Mouse (Mus musculus): ENCODE results near the gene Nol9.
A peak's percentile ranks its signal among the peaks of the same experiment; 100 is the strongest.

The Nol9 gene

DNA sequence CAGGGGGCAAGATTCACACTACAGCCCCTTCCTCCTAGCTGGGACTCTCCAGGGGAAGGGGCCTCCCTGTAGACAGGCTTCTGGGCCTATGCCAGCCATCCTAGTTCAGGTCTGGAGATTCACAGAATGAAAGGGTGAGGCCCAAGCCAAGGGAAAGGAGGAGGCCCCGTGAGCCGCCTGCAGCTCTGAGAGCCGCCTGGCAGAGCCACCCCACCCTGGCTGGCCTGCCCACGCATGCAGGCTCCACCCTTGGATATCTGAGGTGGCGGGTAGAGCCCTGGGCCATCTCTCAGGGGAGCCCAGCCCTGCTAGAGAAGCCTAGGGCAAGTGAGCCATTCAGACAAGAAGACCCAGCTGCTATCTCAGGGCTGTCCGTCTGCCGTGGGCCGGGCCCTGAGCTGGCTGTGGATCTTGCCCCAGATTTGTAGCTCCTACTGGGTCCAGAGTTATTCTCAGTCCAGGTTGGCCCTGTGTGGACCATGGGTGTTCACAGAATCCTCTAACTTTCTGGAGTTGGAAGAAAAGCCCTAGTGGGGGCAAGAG is 53.7 kb downstream of the Nol9 start:
- DNase-seq (ENCODE audit: low read depth, low spot score), result no peak

DNA sequence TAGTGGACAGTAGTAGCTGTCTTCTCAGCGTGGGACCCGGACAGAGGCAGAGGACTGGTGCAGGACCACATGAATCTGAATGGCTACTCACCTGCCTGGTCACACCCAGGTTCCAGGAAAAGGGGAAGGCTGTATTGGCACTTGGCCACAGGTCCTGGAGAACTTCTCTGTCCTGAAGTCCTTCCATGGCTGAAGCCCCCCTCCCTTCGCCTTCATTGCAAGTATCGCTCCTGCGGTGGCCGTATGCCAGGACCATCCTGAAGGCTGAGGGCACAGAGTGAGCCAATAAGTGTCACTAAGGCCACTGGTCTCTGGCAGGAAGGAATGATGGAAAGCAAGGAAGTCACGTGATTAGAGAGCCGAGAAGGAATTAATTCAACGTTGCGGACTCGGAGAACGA is 55.1 kb downstream of the Nol9 start:
- no peak for DNase-seq (ENCODE audit: low read depth, low spot score)

DNA sequence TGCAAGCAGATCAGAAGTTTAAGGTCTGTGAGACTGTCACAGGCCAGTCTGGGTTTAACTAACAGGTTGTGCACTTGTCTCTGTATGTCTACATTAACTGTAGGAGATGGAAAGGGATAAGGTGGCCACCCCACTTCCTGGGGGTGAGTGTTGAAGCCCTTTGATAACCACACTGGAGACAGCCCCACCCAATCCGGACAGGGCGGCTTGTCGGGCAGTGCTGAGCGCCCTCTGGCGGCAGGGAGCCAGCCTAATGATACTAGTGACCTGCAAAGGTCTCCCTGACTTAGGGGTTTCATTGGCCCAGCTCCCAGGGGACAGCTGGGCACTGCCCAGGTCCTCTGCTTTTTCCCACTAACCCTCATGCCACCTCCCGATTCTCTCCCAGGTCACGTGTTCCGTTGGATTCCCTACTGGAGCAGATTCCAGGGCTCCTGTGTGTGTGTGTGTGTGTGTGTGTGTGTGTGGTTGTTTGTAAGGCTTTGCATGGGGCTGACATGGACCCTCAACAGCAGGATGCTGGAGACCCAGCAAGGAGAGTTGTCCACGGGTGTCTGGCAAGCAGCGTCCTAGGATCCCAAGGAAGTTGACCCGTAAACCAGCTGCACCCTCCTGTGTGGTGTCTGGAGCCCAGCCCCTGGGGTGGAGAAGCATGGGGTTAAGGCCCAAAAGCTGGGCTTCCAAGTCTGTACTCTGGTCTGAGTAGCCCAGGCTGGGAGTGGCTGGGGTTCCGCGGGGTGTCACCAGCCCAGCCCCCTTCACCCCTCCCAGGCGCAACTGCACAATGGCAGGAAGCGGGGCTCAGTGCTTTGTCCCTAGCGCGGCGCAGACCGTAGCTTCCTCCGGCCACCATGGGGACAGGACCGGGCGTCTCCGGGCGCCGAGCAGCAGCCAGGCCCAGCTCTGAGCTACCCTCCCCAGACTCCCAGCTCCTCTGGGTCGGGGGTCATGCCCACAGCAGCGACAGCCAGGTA is 57.1 kb downstream of the Nol9 start:
- peak; percentile 89 for DNase-seq (ENCODE audit: low read depth, low spot score)

- DNase-seq (ENCODE audit: low read depth, low spot score), result no peak
These were observed 57.8 kb downstream of the Nol9 start for GRCm38 (mm10) chr4:152096927-152097326.

DNA sequence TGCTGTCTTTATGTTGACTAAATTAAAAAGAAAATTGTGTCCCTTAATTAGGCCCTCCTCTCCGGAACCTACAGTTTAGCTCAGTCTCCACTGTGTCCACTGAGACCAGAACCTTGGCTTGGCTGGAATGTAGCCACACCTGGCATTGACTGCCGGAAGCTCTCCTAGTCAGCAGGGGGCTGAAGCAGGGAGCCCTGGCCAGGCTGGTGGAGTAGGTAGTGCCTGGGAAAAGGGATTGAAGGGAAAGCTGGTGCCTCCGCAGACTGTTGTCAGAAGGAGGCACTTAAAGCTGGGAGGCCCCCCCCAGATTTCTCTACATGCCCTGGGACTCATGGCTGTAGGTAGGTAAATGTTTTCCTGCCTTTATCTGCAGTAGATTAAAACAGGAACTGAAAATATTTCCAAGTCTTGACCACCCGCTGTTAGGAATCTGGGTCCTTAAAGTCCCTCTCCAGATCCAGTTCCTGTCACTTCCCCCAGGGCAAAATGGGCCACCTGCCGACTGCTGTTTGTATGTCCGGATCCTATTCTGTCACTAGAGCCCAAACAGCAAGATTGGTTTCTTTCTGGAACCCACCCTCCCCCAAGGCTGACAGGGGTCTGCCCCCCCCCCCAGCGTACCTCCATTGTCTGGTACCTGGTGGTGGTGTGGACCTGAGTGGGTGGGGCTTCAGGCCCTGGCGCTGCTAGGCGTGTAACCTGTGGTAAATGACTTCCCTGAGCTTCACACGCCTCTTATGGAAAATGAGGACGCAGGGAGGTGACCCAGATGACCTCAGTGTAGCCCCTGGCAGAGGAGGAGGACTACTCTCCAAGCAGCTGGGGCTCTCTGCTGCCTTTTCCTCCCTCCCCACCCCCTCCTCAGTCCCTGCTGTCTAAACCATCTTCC is 59.0 kb downstream of the Nol9 start:
- DNase-seq (ENCODE audit: low read depth, low spot score), result no peak

GRCm38 (mm10) chr4:152100541-152100940 is 61.4 kb downstream of the Nol9 start:
- DNase-seq (ENCODE audit: low read depth, low spot score), result no peak

DNA sequence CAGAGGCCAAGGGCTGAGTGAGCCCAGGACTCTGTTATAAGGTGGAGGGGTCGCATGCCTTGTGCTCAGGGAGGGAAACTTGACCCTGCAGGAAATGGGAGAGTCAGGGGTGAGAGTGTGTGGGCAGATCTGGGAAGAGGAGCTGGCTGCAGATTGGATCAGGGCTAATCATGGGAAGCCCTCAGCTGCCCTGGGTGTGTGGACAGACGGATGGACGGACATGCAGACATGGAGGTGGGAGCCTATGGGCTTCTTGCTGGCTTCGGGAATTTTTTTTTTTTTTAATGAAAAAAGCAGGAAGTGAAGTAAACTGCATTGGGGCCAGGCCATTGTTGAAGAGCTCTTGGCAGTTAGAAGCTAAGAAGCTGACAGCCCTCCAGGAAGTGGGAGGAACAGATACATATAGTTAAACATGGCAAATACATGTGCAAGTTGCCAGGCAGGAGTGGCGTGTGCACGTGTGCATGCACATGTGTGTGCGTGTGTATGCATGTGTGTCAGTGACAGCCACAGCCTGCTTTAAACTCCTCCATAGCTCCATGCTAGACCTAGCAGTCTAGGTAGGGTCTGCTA is 62.0 kb downstream of the Nol9 start:
- DNase-seq (ENCODE audit: low read depth, low spot score), result no peak

DNA sequence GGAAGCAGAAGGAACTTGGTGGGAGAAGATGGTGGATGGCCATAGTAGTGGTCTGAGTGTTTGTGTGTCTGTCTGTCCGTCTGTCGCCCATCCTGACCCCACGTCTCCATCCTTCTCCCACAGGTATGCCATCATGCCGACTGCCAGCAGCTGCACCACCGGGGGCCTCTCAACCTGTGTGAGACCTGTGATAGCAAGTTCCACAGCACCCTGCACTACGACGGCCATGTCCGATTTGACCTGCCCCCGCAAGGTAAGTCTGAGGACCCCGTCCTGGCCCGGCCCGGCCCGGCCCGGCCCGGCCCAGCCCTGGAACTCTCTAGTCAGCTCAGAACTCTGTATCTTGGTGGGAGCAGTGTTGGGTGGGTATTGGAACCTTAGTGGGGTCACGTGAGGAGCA is 62.8 kb downstream of the Nol9 start:
- DNase-seq (ENCODE audit: low read depth, low spot score), result no peak

DNA sequence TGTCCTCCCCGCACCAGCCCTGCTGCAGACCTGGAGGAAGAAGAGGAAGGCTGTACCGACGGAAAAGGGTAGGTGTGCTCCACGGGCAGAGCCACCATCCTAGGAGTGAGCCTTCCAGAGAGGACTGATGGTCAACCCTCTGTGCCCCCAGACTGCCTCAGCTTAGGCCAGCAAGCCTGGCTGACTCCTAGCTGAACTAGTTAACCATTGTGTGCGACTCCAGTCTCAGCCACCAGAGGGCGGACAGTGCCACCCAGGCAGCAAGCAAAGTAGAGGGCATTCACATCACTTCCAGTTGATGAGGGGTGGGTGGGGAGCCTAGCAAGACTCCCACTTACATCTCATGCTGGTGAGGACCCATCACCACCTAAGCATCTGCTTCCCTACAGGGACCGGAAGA is 63.9 kb downstream of the Nol9 start:
- peak; percentile 91 for DNase-seq (ENCODE audit: low read depth, low spot score)

DNA sequence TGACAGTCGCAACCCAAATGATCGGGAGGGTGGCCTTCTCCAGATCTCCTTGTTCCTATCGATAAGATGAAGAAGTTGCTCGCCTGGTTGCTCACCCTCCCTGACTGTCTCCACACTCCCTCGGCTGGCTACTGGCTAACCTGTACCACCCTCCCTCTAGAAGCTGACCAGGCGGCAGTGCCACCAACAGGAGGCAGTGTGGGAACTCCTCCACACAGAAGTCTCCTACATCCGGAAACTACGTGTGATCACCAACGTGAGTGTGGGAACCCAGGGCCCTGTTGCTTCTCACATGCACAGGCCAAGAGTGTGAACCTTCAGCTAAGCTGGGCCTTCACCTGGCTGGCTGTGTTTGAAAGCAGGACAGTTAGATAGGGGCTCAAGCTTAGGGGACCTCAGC is 67.6 kb downstream of the Nol9 start:
- peak; percentile 60 for DNase-seq (ENCODE audit: low read depth, low spot score)

- peak; percentile 69 for DNase-seq (ENCODE audit: low read depth, low spot score)
These were observed 68.4 kb downstream of the Nol9 start for GRCm38 (mm10) chr4:152107493-152107892.

DNA sequence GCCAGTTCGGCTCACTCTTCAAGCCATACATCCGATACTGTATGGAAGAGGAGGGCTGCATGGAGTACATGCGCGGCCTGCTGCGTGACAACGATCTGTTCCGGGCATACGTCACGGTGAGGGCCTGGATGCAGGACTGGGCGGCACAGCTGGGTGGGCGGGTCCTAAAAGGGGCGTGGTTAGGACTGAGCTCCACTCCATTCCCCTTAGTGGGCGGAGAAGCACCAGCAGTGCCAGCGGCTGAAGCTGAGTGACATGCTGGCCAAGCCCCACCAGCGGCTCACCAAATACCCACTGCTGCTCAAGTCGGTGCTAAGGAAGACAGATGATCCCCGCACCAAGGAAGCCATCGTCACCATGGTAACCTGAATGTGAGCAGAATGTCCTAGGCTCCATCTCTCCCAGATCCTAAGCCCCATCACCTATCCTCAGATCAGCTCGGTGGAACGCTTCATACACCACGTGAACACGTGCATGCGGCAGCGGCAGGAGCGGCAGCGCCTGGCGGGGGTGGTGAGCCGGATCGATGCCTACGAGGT is 68.9 kb downstream of the Nol9 start:
- peak; percentile 70 for DNase-seq (ENCODE audit: low read depth, low spot score)

GRCm38 (mm10) chr4:152108673-152109072 is 69.6 kb downstream of the Nol9 start:
- DNase-seq (ENCODE audit: low read depth, low spot score), result no peak

DNA sequence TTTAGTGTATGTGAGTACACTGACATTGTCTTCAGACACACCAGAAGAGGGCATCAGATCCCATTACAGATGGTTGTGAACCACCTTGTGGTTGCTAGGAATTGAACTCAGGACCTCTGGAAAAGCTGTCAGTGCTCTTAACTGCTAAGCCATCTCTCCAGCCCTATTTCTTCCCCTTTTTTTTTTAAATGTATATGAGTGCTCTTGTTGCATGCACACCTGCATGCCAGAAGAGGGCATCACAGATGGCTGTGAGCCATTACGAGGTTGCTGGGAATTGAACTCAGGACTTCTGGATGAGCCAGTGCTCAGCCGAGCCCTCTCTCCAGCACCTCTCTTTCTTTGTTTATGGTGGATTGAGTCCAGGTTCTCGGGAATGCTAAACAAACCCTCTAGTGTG is 70.4 kb downstream of the Nol9 start:
- no peak for DNase-seq (ENCODE audit: low read depth, low spot score)

DNA sequence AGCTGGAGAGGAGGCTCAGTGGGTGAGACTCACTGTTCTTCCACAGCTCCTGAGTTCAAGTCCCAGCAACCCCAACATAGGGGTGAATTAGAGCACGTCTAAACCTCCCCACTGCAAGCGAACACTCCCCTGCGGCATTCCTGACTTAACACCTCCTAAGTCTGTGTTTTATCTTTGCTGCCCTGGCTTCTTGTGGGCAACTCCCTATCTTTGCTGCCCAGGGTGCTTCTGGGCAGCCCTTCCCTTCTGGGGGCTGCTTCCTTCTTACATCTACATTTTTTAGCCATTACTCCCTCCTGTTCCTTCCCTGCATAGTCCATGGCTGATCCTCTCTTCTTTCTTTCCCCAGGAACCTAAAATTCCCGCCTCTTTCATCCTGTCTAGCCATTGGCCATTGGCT is 71.6 kb downstream of the Nol9 start:
- no peak for DNase-seq (ENCODE audit: low read depth, low spot score)
